In genomic region chr8:10664861-10665543, GRCm38 (mm10) we compare ENCODE assay signal across 10 mouse cellular contexts.
DNase-seq lines count a peak whose midpoint lies in the region; ATAC-seq lines count a peak whose summit lies in the region.
"Had no signal": no experiment of that assay in that cellular context is flagged by ENCODE, and none has a peak within 500 bp of the region (broad histone marks: within the 10 kb centered on the region; RNA-seq: fewer than 3 reads in every experiment).

No protein-coding gene starts in this region.

- WGBS in heart, embryonic 10.5 days, result 17% methylated on average over 13 of the region's 13 CpGs
- 15% methylated on average over 13 of the region's 13 CpGs for WGBS in lung, embryonic 16.5 days

- no peaks in the 10 kb centered on the region for H3K36me3 ChIP-seq in heart, embryonic 10.5 days
- H3K36me3 ChIP-seq in lung, embryonic 16.5 days (ENCODE audit: control insufficient read depth, insufficient read depth, low read length), result no peaks in the 10 kb centered on the region

- intact Hi-C loops in left cerebral cortex, postnatal 4 days (cut with DNase I), result no loop called here

- no peak overlapping the region for H3K9ac ChIP-seq in lung, embryonic 16.5 days (ENCODE audit: low read length)

- DNase-seq in heart, embryonic 10.5 days (ENCODE audit: low spot score), result no peak
- no peak for DNase-seq in heart, adult 8-10 months (ENCODE audit: low spot score)
- DNase-seq in 3T3-L1 (ENCODE audit: low read depth, low spot score), result peak; percentile 95
- DNase-seq in fibroblast of lung, adult 2 months (ENCODE audit: low read depth), result peak; percentile 76
- DNase-seq in right cerebral cortex, postnatal 14 days, result no peak
- no peak for DNase-seq in adrenal gland, adult (ENCODE audit: inconsistent age in 2 of 2, low spot score in 1 of 2)
- no peak for DNase-seq in left cerebral cortex, postnatal 4 days
- DNase-seq: cerebellum, adult 2 months had no signal

- H3K4me3 ChIP-seq in heart, embryonic 10.5 days, result no peak overlapping the region
- no peak overlapping the region for H3K4me3 ChIP-seq in lung, embryonic 16.5 days (ENCODE audit: low read length)
- H3K4me3 ChIP-seq: layer of hippocampus, adult 2 months had no signal

- no peaks in the 10 kb centered on the region for H3K9me3 ChIP-seq in heart, embryonic 10.5 days
- no peaks in the 10 kb centered on the region for H3K9me3 ChIP-seq in lung, embryonic 16.5 days (ENCODE audit: control insufficient read depth, low read length)

- ATAC-seq in lung, embryonic 16.5 days (ENCODE audit: low read depth), result peak; percentile 78

- H3K4me1 ChIP-seq in heart, embryonic 10.5 days, result peaks cover 32% of the 10 kb centered on the region
- peaks cover 12% of the 10 kb centered on the region for H3K4me1 ChIP-seq in lung, embryonic 16.5 days (replicated peaks; ENCODE audit: control insufficient read depth, insufficient read depth, low read length)

- peak overlapping the region; percentile 21 for H3K4me2 ChIP-seq in lung, embryonic 16.5 days (ENCODE audit: low read depth, low read length)

- peak overlapping the region; percentile 67 for H3K27ac ChIP-seq in heart, embryonic 10.5 days
- H3K27ac ChIP-seq in lung, embryonic 16.5 days (ENCODE audit: low read length), result no peak overlapping the region
- H3K27ac ChIP-seq: layer of hippocampus, adult 2 months had no signal

- no peaks in the 10 kb centered on the region for H3K27me3 ChIP-seq in heart, embryonic 10.5 days (ENCODE audit: insufficient read depth, poor library complexity, severe bottlenecking)
- H3K27me3 ChIP-seq in lung, embryonic 16.5 days (ENCODE audit: control insufficient read depth, insufficient read depth, low read depth, low read length), result no peaks in the 10 kb centered on the region

Comparison
In these comparisons a context has a peak if more than half of its experiments do, and no peak if none do; other contexts are left out.
1. DNase-seq: peak in 3T3-L1 (single experiment) and fibroblast of lung, adult 2 months (single experiment); none in heart, embryonic 10.5 days (single experiment), heart, adult 8-10 months (single experiment), right cerebral cortex, postnatal 14 days (single experiment), adrenal gland, adult (0 of 2) and left cerebral cortex, postnatal 4 days (single experiment).